Mouse (Mus musculus) hindbrain, embryonic 12.5 days (tissue): Measurements from ENCODE around the gene Ppl. TPM values are rescaled to one million over a fixed set of nuclear protein-coding genes. Genes with fewer than 3 reads are reported as not detected.

Source experiments
- ATAC-seq: fragments of 200-750 bp; cut with Nextera tagmentation; 2 replicates; pipeline ENCODE4 v1.8.0; 2017; ENCODE audit warnings: moderate TSS enrichment; ENCODE audit not compliant: low FRiP score
- H3K27ac ChIP-seq: fragments of 300-500 bp; sonication (generic); 2 replicates; pipeline ENCODE4 v1.5.1; 2016; ENCODE audit warnings: mild to moderate bottlenecking
- H3K27me3 ChIP-seq: fragments of 300-500 bp; sonication (generic); 2 replicates; pipeline ENCODE4 v1.6.1; 2016; ENCODE audit warnings: mild to moderate bottlenecking
- H3K36me3 ChIP-seq: fragments of 300-500 bp; sonication (generic); 2 replicates; pipeline ENCODE4 v1.6.1; 2016; ENCODE audit warnings: mild to moderate bottlenecking
- H3K4me1 ChIP-seq: fragments of 300-500 bp; sonication (generic); 2 replicates; pipeline ENCODE4 v1.6.1; 2016
- H3K4me2 ChIP-seq: fragments of 300-500 bp; sonication (generic); replicated peaks from 2 replicates; pipeline ENCODE4 v1.6.1; 2016; ENCODE audit warnings: mild to moderate bottlenecking
- H3K4me3 ChIP-seq: fragments of 300-500 bp; sonication (generic); 2 replicates; pipeline ENCODE4 v1.5.1; 2016; ENCODE audit warnings: mild to moderate bottlenecking
- H3K9ac ChIP-seq: fragments of 300-500 bp; sonication (generic); 2 replicates; pipeline ENCODE4 v1.6.1; 2016; ENCODE audit warnings: mild to moderate bottlenecking, moderate library complexity
- H3K9me3 ChIP-seq: fragments of 300-500 bp; sonication (generic); replicated peaks from 2 replicates; pipeline ENCODE4 v1.6.1; 2016; ENCODE audit warnings: mild to moderate bottlenecking
- WGBS: fragments of 180-500 bp; shearing (Covaris S2); methylation state at CpG from one replicate; pipeline ENCODE4 v1.1.7; 2016; 5-methylcytosine and 5-hydroxymethylcytosine counted together
- polyA plus RNA-seq: library from polyadenylated mRNA; unstranded; fragments of >200 nt; fragmentation: Nextera tagmentation; extraction: Ambion mirVana; gene quantifications from 2 replicates; pipeline ENCODE4 v1.2.1, GENCODE M21; 2016

Ppl gene
- polyA plus RNA-seq, 1 experiment from 2014 or later, result 1.7 TPM

DNA sequence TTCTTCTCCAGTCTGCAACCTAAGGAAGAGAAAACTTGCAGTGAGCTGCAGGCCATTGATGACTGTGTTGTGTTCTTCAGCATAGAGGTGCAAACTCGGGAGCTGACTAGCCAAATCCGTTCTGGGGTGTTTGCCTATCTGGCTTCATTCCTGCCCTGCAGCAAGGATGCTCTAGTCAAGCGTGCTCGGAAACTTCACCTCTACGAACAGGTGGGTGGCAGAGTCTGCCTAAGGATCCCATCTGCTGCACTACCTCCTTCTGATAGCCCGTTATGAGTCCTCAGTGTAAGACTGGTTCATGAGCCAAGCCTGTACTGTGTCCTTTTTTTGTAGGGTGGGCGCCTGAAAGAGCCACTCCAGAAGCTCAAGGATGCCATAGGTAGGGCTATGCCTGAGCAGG lies 60.2 kb downstream of the Ppl start:
- H3K4me3 ChIP-seq, result no peak overlapping the region
- 94% methylated on average over 7 of the region's 7 CpGs for WGBS
- H3K9ac ChIP-seq, result no peak overlapping the region
- no peak overlapping the region for H3K4me2 ChIP-seq
- no peak for ATAC-seq
- H3K27me3 ChIP-seq, result no peaks in the 10 kb centered on the region
- H3K27ac ChIP-seq, result no peak overlapping the region
- H3K4me1 ChIP-seq, result no peaks in the 10 kb centered on the region
- no peaks in the 10 kb centered on the region for H3K9me3 ChIP-seq
- peaks cover 79% of the 10 kb centered on the region for H3K36me3 ChIP-seq

DNA sequence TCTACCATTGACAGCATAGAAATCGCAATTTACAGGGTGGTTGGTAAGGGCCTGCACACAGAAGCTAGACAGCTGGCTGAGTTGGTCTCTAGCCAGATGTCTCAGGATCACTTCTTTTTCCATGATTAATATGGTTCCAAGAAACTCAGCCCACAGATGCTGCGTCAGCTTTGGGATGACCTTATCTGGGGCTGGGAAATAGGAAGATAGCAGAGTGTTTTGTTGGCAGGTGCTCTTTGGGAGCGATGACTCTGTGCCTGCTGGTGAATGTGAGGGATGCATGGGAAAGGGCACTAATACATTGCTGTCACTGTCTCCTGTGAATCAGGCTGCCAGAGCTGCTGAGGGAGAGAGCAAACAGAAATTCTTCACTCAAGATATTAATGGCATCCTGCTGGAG lies 61.9 kb downstream of the Ppl start:
- Histone ChIP-seq H3K4me2 (no peak overlapping the region), H3K36me3 (peaks cover 71% of the 10 kb centered on the region), H3K4me1 (no peaks in the 10 kb centered on the region), H3K9me3 (no peaks in the 10 kb centered on the region), H3K4me3 (no peak overlapping the region), H3K27me3 (no peaks in the 10 kb centered on the region), H3K9ac (no peak overlapping the region), H3K27ac (no peak overlapping the region)
- ATAC-seq, result no peak
- WGBS, result 92% methylated on average over 3 of the region's 3 CpGs

DNA sequence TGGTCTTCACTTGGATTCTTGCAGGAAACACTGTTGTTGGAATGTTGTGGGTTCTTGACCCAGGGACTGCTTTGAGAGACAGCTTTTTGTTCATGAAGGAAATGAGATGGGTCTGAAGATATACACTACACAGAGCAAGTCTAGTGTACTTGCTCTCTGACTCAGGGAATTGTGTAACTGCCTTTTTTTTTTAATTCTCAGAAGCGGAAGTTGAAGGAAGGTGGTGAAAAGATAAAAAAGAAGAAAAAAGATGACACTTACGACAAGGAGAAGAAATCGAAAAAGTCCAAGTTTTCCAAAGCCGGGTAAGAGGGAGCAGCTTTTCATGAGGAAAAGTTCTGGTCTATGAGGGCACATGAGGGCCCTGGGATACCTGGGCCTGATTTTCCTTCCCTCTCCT lies 68.7 kb downstream of the Ppl start:
- Histone ChIP-seq H3K9ac (no peak overlapping the region), H3K4me3 (no peak overlapping the region), H3K9me3 (no peaks in the 10 kb centered on the region), H3K4me1 (no peaks in the 10 kb centered on the region), H3K27me3 (no peaks in the 10 kb centered on the region), H3K4me2 (no peak overlapping the region), H3K36me3 (peaks cover 45% of the 10 kb centered on the region), H3K27ac (no peak overlapping the region)
- WGBS, result 89% methylated on average over 4 of the region's 4 CpGs
- ATAC-seq, result no peak

DNA sequence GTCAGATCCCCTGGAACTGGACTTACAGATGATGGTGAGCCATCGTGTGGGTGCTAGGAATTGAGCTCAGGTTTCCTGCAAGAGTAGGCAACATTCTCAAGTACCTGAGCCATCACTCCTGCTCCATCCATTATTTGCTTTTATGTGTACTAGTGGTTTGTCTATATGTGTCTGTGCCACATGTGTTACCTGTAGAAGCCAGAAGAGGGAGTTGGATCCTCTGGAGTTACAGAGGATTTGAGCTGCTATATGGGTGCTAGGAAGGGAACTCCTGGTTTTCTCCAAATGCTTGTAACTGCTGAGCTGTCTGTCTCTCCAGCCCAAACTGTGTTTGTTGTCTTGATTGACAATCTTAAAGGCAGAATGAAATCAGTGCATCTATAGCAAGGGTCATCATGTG lies 74.1 kb downstream of the Ppl start:
- no peak for ATAC-seq
- 97% methylated on average over 1 of the region's 1 CpGs for WGBS
- Histone ChIP-seq H3K27ac (no peak overlapping the region), H3K9me3 (no peaks in the 10 kb centered on the region), H3K4me2 (no peak overlapping the region), H3K9ac (no peak overlapping the region), H3K4me3 (no peak overlapping the region), H3K27me3 (no peaks in the 10 kb centered on the region), H3K4me1 (no peaks in the 10 kb centered on the region), H3K36me3 (peaks cover 43% of the 10 kb centered on the region)

DNA sequence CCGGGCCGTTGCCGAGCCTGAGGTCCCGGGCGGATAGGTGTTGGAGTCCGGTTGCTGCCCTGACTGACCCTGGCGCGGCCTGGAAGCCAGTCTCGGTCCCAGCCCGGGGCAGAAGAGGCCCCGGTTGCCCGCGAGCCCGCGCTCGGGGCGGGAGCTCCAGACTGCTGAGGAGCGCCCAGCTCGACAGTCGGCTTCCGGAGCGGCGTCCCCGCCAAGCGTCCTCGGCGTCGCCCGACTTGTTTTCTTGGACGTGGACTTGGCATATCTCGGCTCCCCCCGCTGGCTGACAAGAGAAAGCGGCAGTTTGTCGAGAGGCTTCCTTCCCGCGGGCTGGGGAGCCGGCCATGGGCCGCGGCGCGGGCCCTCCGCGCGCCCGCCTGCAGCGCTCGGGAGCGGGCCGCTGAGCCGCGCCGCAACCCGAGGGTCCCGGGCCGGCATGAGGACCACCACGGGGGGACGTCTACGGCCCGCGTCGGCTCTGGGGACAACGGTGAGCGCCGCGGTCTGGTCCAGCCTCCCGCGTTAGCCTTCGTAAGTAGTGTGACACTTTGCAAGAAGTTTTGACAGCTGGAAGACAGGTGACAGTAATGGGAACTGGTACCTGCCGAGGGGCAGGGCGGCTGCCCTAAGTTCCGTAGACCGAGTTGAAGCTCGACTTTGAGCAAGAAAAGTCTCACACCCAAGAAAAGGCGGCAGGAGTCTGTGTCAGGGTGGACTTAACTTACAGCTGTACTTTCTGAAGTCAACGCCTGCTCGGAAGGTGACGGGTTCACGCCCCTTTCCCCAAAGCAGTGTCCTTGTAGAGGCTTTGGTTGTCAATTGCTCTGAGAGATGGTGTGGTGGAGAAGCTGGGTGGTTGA lies 81.7 kb downstream of the Ppl start:
- H3K9me3 ChIP-seq, result no peaks in the 10 kb centered on the region
- peak; percentile 87 for ATAC-seq
- H3K4me2 ChIP-seq, result peak overlapping the region; percentile 89
- under 1% methylated on average over 72 of the region's 78 CpGs for WGBS
- H3K4me1 ChIP-seq, result peaks cover 27% of the 10 kb centered on the region
- peak overlapping the region; percentile 83 for H3K9ac ChIP-seq
- peak overlapping the region; percentile 86 for H3K4me3 ChIP-seq
- H3K27me3 ChIP-seq, result no peaks in the 10 kb centered on the region
- peaks cover 33% of the 10 kb centered on the region for H3K36me3 ChIP-seq
- H3K27ac ChIP-seq, result peak overlapping the region; percentile 95

DNA sequence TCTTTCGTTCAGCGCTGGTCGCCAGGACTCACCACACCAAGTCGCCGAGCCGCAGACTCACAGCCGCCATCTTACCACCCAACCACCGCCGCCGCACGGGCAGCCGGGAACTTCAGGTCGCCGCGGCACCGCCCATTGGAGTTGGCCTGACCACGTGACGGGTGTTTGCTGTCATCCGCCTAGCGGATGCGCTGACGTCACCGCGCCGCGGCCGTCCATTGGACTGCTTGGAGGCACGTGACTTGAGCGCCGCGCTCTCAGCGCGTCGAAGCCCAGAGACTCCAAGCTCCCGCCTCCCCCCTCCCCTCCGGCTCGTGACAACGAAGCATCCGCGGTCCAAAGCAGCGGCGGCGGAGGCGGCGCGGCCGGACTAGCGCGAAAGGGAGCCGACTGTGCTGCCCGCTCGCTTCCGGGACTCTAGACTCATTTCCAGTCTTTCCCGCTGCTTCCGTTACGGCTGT lies 82.4 kb downstream of the Ppl start, which contains the start of the genes Glyr1 and Ubn1:
TSS of gene Glyr1 (minus strand) at position 90 of the 461 bp plus-strand sequence.
TSS of gene Ubn1 (plus strand) at position 284 of the 461 bp plus-strand sequence.
- Histone ChIP-seq H3K4me3 (peak within 1 kb of the TSS; percentile 86), H3K27me3 (no peaks in the 10 kb centered on the region), H3K9ac (peak within 1 kb of the TSS; percentile 93), H3K4me1 (peaks cover 27% of the 10 kb centered on the region), H3K27ac (peak within 1 kb of the TSS; percentile 95), H3K9me3 (no peaks in the 10 kb centered on the region), H3K4me2 (peak within 1 kb of the TSS; percentile 89), H3K36me3 (peaks cover 33% of the 10 kb centered on the region)
- peak; percentile 99 for ATAC-seq
- under 1% methylated on average over 55 of the region's 56 CpGs for WGBS

DNA sequence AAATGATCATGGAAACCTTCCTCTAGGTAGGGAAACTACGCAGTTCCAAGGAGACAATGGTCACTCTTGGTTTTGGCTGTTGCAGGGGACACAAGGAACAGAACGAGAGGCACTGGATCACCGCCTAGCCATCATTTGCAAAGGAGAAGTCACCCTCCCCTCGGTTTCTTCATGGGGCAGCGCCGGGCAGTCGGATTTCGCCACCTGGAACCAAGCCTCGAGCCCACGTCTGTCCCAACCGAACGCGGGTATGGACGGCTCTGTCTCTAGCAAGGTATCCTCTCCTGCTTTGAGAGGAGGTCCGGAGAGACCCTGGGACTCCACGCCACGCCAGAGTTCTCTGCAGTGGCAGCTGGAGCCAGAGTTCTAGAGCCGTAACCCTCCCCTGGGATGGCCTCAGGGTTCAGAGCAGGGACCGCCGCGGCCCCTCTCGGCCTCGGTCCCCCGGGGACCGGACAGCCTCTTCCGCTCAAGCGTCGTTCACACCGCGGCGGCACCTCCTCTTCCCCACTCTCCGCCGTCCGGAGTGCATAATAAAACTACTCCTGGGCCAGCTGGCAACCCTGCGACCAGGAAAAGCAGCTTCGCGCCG lies 82.9 kb downstream of the Ppl start:
- peak overlapping the region; percentile 90 for H3K27ac ChIP-seq
- H3K4me2 ChIP-seq, result peak overlapping the region; percentile 83
- peaks cover 27% of the 10 kb centered on the region for H3K4me1 ChIP-seq
- no peaks in the 10 kb centered on the region for H3K27me3 ChIP-seq
- peak overlapping the region; percentile 86 for H3K4me3 ChIP-seq
- WGBS, result under 1% methylated on average over 38 of the region's 38 CpGs
- peak; percentile 65 for ATAC-seq
- H3K36me3 ChIP-seq, result peaks cover 38% of the 10 kb centered on the region
- peak overlapping the region; percentile 93 for H3K9ac ChIP-seq
- H3K9me3 ChIP-seq, result no peaks in the 10 kb centered on the region

DNA sequence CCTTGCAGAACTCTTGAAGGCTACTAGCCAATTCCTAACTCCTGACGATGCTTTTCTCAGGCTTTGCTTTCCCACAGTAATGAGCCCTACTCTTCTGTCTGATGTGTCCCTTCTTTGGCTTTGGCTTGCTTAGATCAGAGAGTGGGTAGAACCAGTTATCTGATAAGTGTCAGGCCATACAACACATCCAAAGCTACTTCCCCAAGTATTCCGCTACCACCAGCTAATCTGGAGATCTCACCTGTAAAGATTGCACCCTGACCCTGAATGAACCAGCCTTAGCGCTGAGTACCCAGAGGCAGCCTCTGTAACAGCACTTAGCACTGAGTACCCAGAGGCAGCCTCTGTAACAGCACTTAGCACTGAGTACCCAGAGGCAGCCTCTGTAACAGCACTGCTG lies 86.9 kb downstream of the Ppl start:
- Histone ChIP-seq H3K36me3 (peaks cover 73% of the 10 kb centered on the region), H3K4me2 (no peak overlapping the region), H3K4me1 (peaks cover 16% of the 10 kb centered on the region), H3K4me3 (no peak overlapping the region), H3K9ac (no peak overlapping the region), H3K27ac (no peak overlapping the region), H3K27me3 (no peaks in the 10 kb centered on the region), H3K9me3 (no peaks in the 10 kb centered on the region)
- 99% methylated on average over 3 of the region's 3 CpGs for WGBS
- ATAC-seq, result no peak

DNA sequence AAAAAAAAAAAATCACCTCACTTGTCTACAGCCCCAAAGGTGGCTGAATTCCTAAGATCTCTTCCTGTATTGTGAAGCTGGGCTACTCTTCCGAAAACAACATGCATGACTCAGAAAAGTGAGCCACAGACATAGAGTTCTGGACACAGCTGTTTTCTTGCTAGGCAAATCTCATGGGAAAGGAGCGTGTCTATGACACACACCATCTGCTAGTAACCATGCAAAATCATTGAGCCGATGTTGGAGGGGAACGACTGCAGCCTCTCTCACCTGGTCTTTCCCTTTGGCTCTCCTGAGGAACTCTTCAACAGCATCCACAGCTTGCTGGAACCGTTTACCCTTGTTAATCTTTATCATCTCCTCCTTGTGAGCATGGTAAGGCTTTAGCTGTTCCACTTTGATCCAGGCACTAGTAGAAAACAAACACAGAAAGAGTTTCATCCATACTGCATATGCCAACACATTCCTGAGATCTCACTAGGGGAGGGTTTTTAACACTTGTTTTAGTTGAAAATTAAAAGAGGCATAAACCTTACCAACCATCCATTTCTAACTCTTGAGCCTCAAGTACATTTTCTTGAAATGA lies 95.5 kb downstream of the Ppl start:
- no peaks in the 10 kb centered on the region for H3K9me3 ChIP-seq
- 78% methylated on average over 5 of the region's 5 CpGs for WGBS
- no peak overlapping the region for H3K4me3 ChIP-seq
- no peak for ATAC-seq
- no peak overlapping the region for H3K4me2 ChIP-seq
- H3K9ac ChIP-seq, result no peak overlapping the region
- no peaks in the 10 kb centered on the region for H3K27me3 ChIP-seq
- peaks cover 96% of the 10 kb centered on the region for H3K36me3 ChIP-seq
- no peak overlapping the region for H3K27ac ChIP-seq
- H3K4me1 ChIP-seq, result no peaks in the 10 kb centered on the region

Other genes starting within 250 kb of the Ppl start
- gene Mgrn1, start 246.2 kb downstream of the Ppl start, polyA plus RNA-seq, result 91.1 and 94.0 TPM in 2 replicates
- gene Nudt16l1, start 193.7 kb downstream of the Ppl start, polyA plus RNA-seq, result 121 and 134 TPM in 2 replicates
- gene Anks3, start 168.2 kb downstream of the Ppl start, polyA plus RNA-seq, result 66.7 and 68.0 TPM in 2 replicates
- not detected in 2 replicates for gene Sept12, start 134.6 kb downstream of the Ppl start, polyA plus RNA-seq
- 3.1 and 5.0 TPM in 2 replicates for gene Smim22, start 125.1 kb downstream of the Ppl start, polyA plus RNA-seq
- gene Rogdi, start 118.9 kb downstream of the Ppl start, polyA plus RNA-seq, result 98.6 and 101 TPM in 2 replicates
- 216 and 238 TPM in 2 replicates for gene Glyr1, start 82.6 kb downstream of the Ppl start, polyA plus RNA-seq
- gene Ubn1, start 82.4 kb downstream of the Ppl start, polyA plus RNA-seq, result 25.0 and 25.4 TPM in 2 replicates
- gene Sec14l5, start 14.7 kb upstream of the Ppl start, polyA plus RNA-seq, result 1.1 and 1.4 TPM in 2 replicates
- 12.9 and 14.1 TPM in 2 replicates for gene Nagpa, start 71.6 kb upstream of the Ppl start, polyA plus RNA-seq
- gene AU021092, start 89.9 kb upstream of the Ppl start, polyA plus RNA-seq, result 5.8 and 6.3 TPM in 2 replicates
- 29.9 and 32.7 TPM in 2 replicates for gene Alg1, start 101.2 kb upstream of the Ppl start, polyA plus RNA-seq
- 9.5 and 11.6 TPM in 2 replicates for gene Eef2kmt, start 123.6 kb upstream of the Ppl start, polyA plus RNA-seq